Mouse (Mus musculus): ENCODE data around the gene Vmn1r142.
"Not testable (repeated sequence)": the region's sequence is repeated elsewhere in the genome, so short reads cannot be mapped to it uniquely, and the experiment has no call there.

DNA sequence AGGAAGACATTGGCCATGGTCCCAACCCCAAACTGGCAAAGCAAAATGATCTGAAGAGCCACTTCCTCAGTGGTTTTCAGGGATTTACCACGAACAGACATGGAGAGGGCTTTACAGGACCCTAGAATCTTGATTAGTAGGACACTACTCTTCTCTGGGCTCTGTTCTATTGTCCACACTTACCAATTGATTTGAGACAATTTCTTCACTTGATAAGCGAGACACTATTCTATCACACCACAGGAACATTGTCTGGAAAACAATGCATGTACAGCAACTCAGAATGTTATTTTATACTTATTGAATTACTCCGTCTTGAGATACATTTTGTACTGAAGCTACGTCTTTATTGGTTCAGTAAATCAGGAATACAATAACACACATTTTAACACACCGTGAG lies 29.2 kb downstream of the Vmn1r142 start, which contains the start of gene Gm10666:
- not testable (repeated sequence) for TF ChIP-seq REST (IDR thresholded peaks at IDR 0.05; ENCODE audit: insufficient read depth, insufficient read length); POLR2A (IDR thresholded peaks at IDR 0.05; ENCODE audit: insufficient read length, low read depth)

All from myocyte (in vitro differentiated cells).